Mouse (Mus musculus): ENCODE results near the gene Serpina3n.
"Not testable (repeated sequence)": the region's sequence is repeated elsewhere in the genome, so short reads cannot be mapped to it uniquely, and the experiment has no call there.

Gene Serpina3n

GRCm38 (mm10) chr12:104406454-104406885 lies at the start of gene Serpina3n:
Gene Serpina3n, plus strand, starts transcription at chr12:104406729.
- DNase-seq (ENCODE audit: inconsistent age in 2 of 2, low spot score in 1 of 2) = peak in 1 of 2 experiments; percentile 44

- DNase-seq (ENCODE audit: inconsistent age in 2 of 2, low spot score in 1 of 2) = no peak
Measured at GRCm38 (mm10) chr12:104369986-104370385, 36.5 kb upstream of the Serpina3n start.

- not testable (repeated sequence) for DNase-seq (ENCODE audit: inconsistent age in 2 of 2, low spot score in 1 of 2)
Measured at GRCm38 (mm10) chr12:104377179-104377578, 29.4 kb upstream of the Serpina3n start.

- DNase-seq (ENCODE audit: inconsistent age in 2 of 2, low spot score in 1 of 2) = not testable (repeated sequence)
Measured at GRCm38 (mm10) chr12:104378351-104378750, 28.2 kb upstream of the Serpina3n start.

GRCm38 (mm10) chr12:104378815-104379214 lies 27.7 kb upstream of the Serpina3n start:
- DNase-seq (ENCODE audit: inconsistent age in 2 of 2, low spot score in 1 of 2) = not testable (repeated sequence)

- no peak for DNase-seq (ENCODE audit: inconsistent age in 2 of 2, low spot score in 1 of 2)
Measured at GRCm38 (mm10) chr12:104379856-104380255, 26.7 kb upstream of the Serpina3n start.

- not testable (repeated sequence) for DNase-seq (ENCODE audit: inconsistent age in 2 of 2, low spot score in 1 of 2)
Measured at GRCm38 (mm10) chr12:104381071-104381604, 25.4 kb upstream of the Serpina3n start.

- not testable (repeated sequence) for DNase-seq (ENCODE audit: inconsistent age in 2 of 2, low spot score in 1 of 2)
Measured at GRCm38 (mm10) chr12:104385987-104386386, 20.5 kb upstream of the Serpina3n start.

- DNase-seq (ENCODE audit: inconsistent age in 2 of 2, low spot score in 1 of 2) = not testable (repeated sequence)
Measured at GRCm38 (mm10) chr12:104386878-104387277, 19.7 kb upstream of the Serpina3n start.

- DNase-seq (ENCODE audit: inconsistent age in 2 of 2, low spot score in 1 of 2) = no peak
Measured at GRCm38 (mm10) chr12:104388477-104388876, 18.1 kb upstream of the Serpina3n start.

- not testable (repeated sequence) for DNase-seq (ENCODE audit: inconsistent age in 2 of 2, low spot score in 1 of 2)
Measured at GRCm38 (mm10) chr12:104391057-104391456, 15.5 kb upstream of the Serpina3n start.

GRCm38 (mm10) chr12:104403968-104404367 lies 2.6 kb upstream of the Serpina3n start:
- DNase-seq (ENCODE audit: inconsistent age in 2 of 2, low spot score in 1 of 2) = no peak

GRCm38 (mm10) chr12:104412507-104412906 lies 6.0 kb downstream of the Serpina3n start:
- no peak for DNase-seq (ENCODE audit: inconsistent age in 2 of 2, low spot score in 1 of 2)

- DNase-seq (ENCODE audit: inconsistent age in 2 of 2, low spot score in 1 of 2) = no peak
Measured at GRCm38 (mm10) chr12:104414576-104414975, 8.0 kb downstream of the Serpina3n start.

- DNase-seq (ENCODE audit: inconsistent age in 2 of 2, low spot score in 1 of 2) = peak; percentile 66 to 79
Measured at GRCm38 (mm10) chr12:104415625-104416315, 9.2 kb downstream of the Serpina3n start.

- DNase-seq (ENCODE audit: inconsistent age in 2 of 2, low spot score in 1 of 2) = peak; percentile 68 to 92
Measured at GRCm38 (mm10) chr12:104418340-104419135, 12.0 kb downstream of the Serpina3n start.

- DNase-seq (ENCODE audit: inconsistent age in 2 of 2, low spot score in 1 of 2) = no peak
Measured at GRCm38 (mm10) chr12:104419136-104419462, 12.6 kb downstream of the Serpina3n start.

- peak; percentile 28 to 66 for DNase-seq (ENCODE audit: inconsistent age in 2 of 2, low spot score in 1 of 2)
Measured at GRCm38 (mm10) chr12:104422615-104423392, 16.3 kb downstream of the Serpina3n start.

- no peak for DNase-seq (ENCODE audit: inconsistent age in 2 of 2, low spot score in 1 of 2)
Measured at GRCm38 (mm10) chr12:104425591-104425990, 19.1 kb downstream of the Serpina3n start.

- peak in 1 of 2 experiments; percentile 69 for DNase-seq (ENCODE audit: inconsistent age in 2 of 2, low spot score in 1 of 2)
Measured at GRCm38 (mm10) chr12:104426915-104427314, 20.4 kb downstream of the Serpina3n start.

- DNase-seq (ENCODE audit: inconsistent age in 2 of 2, low spot score in 1 of 2) = no peak
Measured at GRCm38 (mm10) chr12:104431359-104431758, 24.8 kb downstream of the Serpina3n start.

Data from adrenal gland, adult (tissue).